Mouse (Mus musculus) testis, adult 2 months (tissue): ENCODE measurements around the gene BC004004. TPM values are rescaled to one million over a fixed set of nuclear protein-coding genes. Genes with fewer than 3 reads are reported as not detected.

Source experiments
- H3K27ac ChIP-seq: fragments of 200-500 bp; 2 replicates; pipeline ENCODE4 v1.5.1; 2012; ENCODE audit warnings: low read depth, low read length; ENCODE audit not compliant: control insufficient read depth, insufficient read depth
- H3K27me3 ChIP-seq: fragments of 200-500 bp; 2 replicates; pipeline ENCODE4 v1.6.1; 2012; ENCODE audit warnings: mild to moderate bottlenecking, low read length, moderate library complexity; ENCODE audit not compliant: control insufficient read depth, insufficient read depth
- H3K36me3 ChIP-seq: fragments of 200-500 bp; 2 replicates; pipeline ENCODE4 v1.6.1; 2012; ENCODE audit warnings: mild to moderate bottlenecking, low read length; ENCODE audit not compliant: control insufficient read depth, insufficient read depth
- H3K4me1 ChIP-seq: fragments of 200-500 bp; 2 replicates; pipeline ENCODE4 v1.6.1; 2012; ENCODE audit warnings: low read length; ENCODE audit not compliant: control insufficient read depth, insufficient read depth
- H3K4me3 ChIP-seq: fragments of 200-500 bp; 2 replicates; pipeline ENCODE4 v1.5.1; 2012; ENCODE audit warnings: low read depth, mild to moderate bottlenecking, low read length, moderate library complexity, mixed read lengths; ENCODE audit not compliant: control insufficient read depth
- CTCF ChIP-seq: fragments of 200-500 bp; IDR thresholded peaks from 2 replicates; pipeline ENCODE4 v1.5.1; 2012; ENCODE audit warnings: low read depth, mild to moderate bottlenecking, inconsistent platforms, low read length, moderate library complexity; ENCODE audit not compliant: control insufficient read depth, insufficient read depth, insufficient replicate concordance
- POLR2A ChIP-seq: fragments of 200-500 bp; IDR thresholded peaks from 2 replicates; pipeline ENCODE4 v1.6.1; 2012; ENCODE audit warnings: low read depth, mild to moderate bottlenecking, inconsistent platforms, low read length, moderate library complexity; ENCODE audit not compliant: control insufficient read depth
- polyA plus RNA-seq: library from polyadenylated mRNA; depleted of rRNA; stranded (reverse); fragments of >200 nt; gene quantifications from 2 replicates; pipeline ENCODE4 v1.2.3, GENCODE M21; 2012

BC004004 gene
- polyA plus RNA-seq, 1 experiment, result 42.5 TPM

- Histone ChIP-seq H3K27ac (no peak overlapping the region), H3K27me3 (no peaks in the 10 kb centered on the region), H3K4me1 (peaks cover 17% of the 10 kb centered on the region), H3K36me3 (no peaks in the 10 kb centered on the region), H3K4me3 (no peak overlapping the region)
- no peak for TF ChIP-seq CTCF
- TF ChIP-seq POLR2A, result no peak
These were observed 72.0 kb downstream of the BC004004 start for GRCm38 (mm10) chr17:29340406-29341261.

- H3K27ac ChIP-seq, result peak overlapping the region; percentile 40; the same call in 1 of the 2 replicates
- no peaks in the 10 kb centered on the region for H3K36me3 ChIP-seq
- TF ChIP-seq POLR2A (no peak), CTCF (no peak)
- H3K4me1 ChIP-seq, result peaks cover 22% of the 10 kb centered on the region
- no peaks in the 10 kb centered on the region for H3K27me3 ChIP-seq
- H3K4me3 ChIP-seq, result no peak overlapping the region
These were observed 73.0 kb downstream of the BC004004 start for GRCm38 (mm10) chr17:29341591-29342003.

GRCm38 (mm10) chr17:29342010-29342910 is 73.7 kb downstream of the BC004004 start:
- H3K36me3 ChIP-seq, result no peaks in the 10 kb centered on the region
- TF ChIP-seq POLR2A, result no peak
- no peak for TF ChIP-seq CTCF
- H3K4me1 ChIP-seq, result peaks cover 27% of the 10 kb centered on the region
- H3K27ac ChIP-seq, result peak overlapping the region; percentile 41; the same call in 1 of the 2 replicates
- no peaks in the 10 kb centered on the region for H3K27me3 ChIP-seq
- H3K4me3 ChIP-seq, result no peak overlapping the region

GRCm38 (mm10) chr17:29343241-29343640 is 74.7 kb downstream of the BC004004 start:
- no peak for TF ChIP-seq POLR2A
- TF ChIP-seq CTCF, result no peak
- Histone ChIP-seq H3K4me1 (peaks cover 28% of the 10 kb centered on the region), H3K4me3 (no peak overlapping the region), H3K36me3 (no peaks in the 10 kb centered on the region), H3K27me3 (no peaks in the 10 kb centered on the region), H3K27ac (no peak overlapping the region)

GRCm38 (mm10) chr17:29345272-29345671 is 76.7 kb downstream of the BC004004 start:
- TF ChIP-seq POLR2A (no peak), CTCF (no peak)
- no peak overlapping the region for H3K27ac ChIP-seq
- H3K4me1 ChIP-seq, result peaks cover 30% of the 10 kb centered on the region
- no peaks in the 10 kb centered on the region for H3K36me3 ChIP-seq
- no peaks in the 10 kb centered on the region for H3K27me3 ChIP-seq
- H3K4me3 ChIP-seq, result no peak overlapping the region

GRCm38 (mm10) chr17:29346496-29347125 is 78.0 kb downstream of the BC004004 start:
- H3K36me3 ChIP-seq, result no peaks in the 10 kb centered on the region
- peak overlapping the region; percentile 85 for H3K4me3 ChIP-seq
- H3K27ac ChIP-seq, result no peak overlapping the region
- H3K4me1 ChIP-seq, result peaks cover 28% of the 10 kb centered on the region
- no peaks in the 10 kb centered on the region for H3K27me3 ChIP-seq
- no peak for TF ChIP-seq CTCF
